Mouse (Mus musculus): ENCODE data around the gene Inpp1.
A peak's percentile ranks its signal among the peaks of the same experiment; 100 is the strongest.
"Not testable (repeated sequence)": the region's sequence is repeated elsewhere in the genome, so short reads cannot be mapped to it uniquely, and the experiment has no call there.

Gene Inpp1

DNA sequence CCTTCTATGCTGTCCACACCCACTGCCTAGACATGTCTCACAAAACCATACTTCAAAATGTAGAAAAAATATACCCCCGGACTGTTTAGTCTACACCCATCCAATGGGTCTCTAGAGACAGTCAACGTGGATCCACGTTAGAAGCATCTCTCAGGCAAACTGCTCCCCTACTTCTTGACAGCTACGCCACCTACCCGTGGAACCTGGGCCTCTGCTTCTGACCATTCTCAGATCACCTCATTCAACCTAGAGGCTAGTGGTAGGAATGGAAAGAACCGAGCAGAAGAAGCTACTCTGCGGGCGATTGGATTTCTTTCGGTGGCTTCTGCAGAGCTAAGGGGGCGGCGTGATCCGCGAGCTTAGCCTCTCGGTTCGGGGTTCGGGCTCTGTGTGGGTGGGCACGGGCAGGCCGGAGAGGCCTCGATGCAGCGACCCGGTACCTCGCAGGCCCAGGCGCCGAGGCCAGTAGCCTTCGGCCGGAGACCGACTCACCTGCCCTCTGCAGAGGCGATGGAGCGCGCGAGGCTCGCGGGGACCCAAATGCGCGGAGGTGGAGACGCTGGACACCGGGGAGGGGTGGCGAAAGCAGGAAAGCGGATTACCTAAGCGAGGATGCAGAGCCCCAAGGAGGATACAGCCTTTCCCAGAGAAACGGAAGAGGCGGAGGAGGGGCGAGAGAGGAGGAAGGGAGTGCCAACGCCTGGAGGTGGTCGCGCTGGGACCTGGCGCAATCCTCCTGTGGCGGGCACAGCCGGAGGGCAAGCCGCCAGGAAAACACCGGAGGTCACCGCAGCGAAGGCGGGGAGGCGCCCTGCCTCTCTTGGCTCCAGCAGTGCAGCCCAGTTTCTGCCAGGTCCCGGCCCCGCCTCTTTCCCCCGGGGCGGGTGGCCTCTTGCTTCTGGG, at the start of gene Inpp1:
Inpp1 (minus strand) TSS at position 779 of the 903 bp plus-strand sequence.
- peak; percentile 58 for DNase-seq (ENCODE audit: low read depth)

DNA sequence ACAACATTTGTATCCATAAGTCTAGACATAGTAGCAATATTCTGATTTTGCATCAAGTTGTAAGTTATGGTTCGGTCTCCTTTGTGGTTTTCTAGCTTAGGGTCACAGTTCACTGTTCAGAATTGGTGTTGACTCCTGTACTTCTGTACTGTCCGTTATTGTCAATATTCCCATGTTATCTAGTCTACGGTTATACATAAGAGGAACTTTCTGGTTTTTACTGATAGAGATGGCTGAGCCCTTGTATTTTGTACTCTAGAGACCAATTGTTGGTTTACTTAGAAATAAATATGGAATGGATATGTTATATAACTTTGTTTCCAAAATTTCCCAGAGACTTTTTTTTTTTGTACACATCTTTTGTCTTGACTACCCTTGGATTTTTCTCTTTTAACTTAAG, 48.5 kb upstream of the Inpp1 start:
- no peak for DNase-seq (ENCODE audit: low read depth)

DNA sequence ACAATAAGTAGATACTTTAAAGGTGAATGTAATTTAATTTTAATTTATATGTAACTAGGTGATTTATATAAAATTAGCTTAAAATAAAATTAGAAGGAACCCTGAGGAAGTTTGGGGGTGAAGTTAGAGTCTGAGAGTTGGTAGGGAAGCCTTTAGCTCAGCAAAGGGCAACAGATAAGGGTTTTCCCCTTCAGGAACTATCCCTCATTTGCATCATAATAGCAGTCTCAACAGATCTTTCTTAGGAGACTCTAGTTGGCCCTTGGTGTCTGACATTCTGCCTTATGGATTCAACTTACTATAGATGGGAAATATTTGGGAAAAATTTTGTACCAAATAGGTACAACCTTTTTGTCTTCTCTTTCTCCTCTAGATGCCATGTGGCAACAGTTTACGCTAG, 46.7 kb upstream of the Inpp1 start:
- no peak for DNase-seq (ENCODE audit: low read depth)

DNA sequence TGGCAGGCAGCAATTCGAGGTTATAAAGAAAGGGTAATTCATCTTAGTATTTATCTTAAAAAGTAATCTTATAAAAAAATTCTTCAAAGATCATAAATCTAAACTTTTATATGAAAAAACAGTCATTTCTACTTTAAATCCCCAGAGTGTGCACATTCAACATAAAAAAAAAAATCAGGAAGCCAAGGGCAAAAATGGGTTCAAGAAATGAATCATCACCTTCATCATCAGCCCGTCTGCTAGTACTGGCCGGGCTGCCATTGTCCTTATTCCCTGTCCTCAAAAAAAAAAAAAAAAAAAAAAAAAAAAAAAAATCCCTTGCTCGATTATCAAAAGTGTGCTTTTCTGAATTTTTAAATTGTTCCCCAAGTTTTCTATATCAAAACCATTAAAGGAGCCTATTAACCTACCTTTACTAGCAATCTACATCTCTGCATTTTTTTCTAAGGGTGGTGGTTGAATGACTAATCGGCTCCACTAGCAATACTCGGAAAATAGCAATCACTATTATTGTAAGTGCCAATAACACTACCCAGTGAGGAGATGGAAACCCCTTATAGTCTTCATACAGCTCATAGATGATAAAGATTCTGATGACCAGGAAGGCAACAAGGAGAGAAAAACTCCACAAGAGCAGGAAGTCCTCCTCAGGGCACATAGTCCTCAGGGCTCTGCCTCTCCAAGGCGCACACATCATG, 38.6 kb upstream of the Inpp1 start:
- DNase-seq (ENCODE audit: low read depth) = no peak

DNA sequence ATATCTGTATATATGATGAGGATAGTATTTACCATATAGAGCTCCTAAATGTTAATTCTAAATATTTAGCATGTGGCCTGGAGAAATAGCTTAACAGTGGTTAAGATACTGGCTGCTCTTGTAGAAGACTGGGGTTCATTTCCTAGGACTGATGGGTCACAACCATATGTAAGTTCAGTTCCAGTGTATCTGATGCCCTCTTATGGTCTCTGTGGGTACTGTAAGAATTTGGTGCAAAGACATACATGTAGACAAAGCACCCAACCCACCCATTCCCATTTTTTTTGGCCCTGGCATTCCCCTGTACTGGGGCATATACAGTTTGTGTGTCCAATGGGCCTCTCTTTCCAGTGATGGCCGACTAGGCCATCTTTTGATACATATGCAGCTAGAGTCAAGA, 36.5 kb upstream of the Inpp1 start:
- not testable (repeated sequence) for DNase-seq (ENCODE audit: low read depth)

DNA sequence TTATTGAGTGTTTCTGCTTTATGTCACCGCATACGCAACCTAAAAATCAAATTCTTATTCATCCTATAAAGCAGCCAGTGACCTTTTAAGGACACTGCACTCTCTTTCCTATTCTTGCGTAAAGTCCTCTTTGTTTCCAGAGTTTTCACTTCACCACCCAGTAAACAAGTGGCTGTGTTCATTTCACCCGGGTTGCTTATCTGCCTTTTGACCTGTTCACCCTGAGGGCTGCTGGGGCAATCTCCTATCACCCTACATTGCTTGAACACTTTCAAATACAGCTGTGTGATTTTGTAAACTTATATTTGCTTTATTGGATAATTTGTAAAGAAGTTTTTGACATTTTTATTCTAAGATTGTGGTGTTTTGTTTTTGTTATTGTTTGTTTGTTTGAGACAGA, 31.9 kb upstream of the Inpp1 start:
- DNase-seq (ENCODE audit: low read depth) = no peak

DNA sequence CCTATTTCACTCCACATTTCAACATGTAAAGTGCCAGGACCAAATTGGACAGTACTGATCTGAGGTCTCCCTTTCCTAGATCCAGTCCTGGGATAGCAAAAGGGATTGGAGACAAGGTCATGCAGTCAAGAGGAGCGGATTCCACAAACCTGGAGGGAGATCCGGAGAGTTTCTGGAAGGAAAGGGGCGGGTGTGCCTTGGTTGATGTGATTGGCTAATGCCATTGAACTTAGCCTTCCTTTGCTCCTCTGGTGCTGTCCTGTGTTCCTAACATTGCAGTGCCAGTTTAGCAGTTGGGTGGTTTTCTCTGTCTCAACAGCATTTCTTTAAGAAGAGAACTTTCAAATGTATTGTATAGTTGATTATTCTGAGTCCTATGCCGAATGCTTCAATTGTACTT, 29.1 kb upstream of the Inpp1 start:
- DNase-seq (ENCODE audit: low read depth) = no peak

DNA sequence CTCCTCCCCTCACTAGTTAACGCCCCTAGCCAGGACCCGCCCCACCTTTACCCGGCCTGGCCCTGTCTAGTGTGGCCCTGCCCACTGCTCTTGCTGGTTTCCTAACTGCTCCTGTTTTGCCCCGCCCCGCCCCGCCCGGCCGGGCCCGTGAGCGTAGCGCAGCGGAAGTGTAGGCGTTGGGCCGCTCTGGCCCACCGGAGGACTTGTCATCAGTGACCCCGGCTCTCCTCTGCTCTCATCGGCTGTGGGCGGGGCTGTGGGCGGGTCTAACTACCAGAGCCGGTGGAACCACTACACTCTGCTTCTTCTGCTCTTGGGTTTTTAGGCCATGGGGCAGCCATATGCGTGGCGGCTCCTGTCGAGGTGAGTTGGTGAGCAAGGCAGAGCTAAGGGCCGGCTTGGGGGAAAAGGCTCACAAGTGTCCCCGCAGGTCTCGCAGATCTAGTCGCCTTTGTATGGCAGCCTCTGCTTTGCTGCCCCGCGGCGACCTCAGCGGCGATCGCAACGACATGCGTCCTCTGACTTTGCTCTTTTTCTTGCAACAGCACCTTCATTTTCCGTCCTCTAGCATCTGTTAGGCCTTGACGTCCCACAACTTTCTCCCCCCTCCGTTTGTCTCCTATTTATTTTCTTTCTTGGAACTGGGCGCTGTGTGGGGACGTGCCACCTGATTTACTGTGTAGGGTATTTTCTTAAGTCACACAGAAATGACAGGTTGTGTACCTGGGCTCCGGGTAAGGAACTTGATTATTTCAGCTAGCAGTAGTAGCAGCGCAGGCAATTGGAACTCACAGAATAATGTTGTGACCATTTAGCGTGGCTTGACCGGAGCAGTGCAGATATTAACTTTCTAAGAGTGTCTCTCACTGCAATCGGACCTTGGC, 27.5 kb upstream of the Inpp1 start, which contains the start of gene Hibch:
Hibch (plus strand) TSS at position 148 of the 884 bp plus-strand sequence.
- peak; percentile 95 for DNase-seq (ENCODE audit: low read depth)

DNA sequence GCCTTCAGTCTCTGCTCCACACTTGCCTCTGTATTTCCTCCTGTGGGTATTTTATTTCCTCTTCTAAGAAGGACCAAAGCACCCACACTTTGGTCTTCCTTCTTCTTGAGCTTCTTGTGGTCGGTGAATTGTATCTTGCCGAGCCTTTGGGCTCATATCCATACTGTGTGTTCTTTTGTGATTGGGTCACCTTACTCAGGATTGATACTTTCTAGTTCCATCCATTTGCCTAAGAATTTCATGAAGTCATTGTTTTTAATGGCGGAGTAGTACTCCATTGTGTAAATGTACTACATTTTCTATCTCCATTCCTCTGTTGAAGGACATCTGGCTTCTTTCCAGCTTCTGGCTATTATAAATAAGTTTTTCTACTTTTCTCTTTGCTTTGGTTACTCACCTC, 26.9 kb upstream of the Inpp1 start:
- no peak for DNase-seq (ENCODE audit: low read depth)

DNA sequence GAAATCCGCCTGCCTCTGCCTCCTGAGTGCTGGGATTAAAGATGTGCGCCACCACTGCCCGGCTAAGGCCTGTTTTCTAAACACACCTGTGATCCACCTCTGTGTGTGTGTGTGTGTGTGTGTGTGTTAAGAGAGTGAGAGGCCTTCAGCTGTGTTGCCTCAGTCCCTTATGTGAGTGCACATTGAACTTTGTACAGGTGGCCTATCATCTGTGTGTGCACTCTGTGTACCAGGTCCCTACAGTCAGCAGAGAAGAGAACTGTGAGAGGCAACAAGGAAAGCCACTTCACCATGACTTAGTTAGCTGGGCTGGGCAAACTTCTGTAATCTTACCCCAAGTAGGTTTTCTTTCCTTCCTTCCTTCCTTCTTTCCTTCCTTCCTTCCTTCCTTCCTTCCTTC, 21.6 kb upstream of the Inpp1 start:
- DNase-seq (ENCODE audit: low read depth) = no peak

DNA sequence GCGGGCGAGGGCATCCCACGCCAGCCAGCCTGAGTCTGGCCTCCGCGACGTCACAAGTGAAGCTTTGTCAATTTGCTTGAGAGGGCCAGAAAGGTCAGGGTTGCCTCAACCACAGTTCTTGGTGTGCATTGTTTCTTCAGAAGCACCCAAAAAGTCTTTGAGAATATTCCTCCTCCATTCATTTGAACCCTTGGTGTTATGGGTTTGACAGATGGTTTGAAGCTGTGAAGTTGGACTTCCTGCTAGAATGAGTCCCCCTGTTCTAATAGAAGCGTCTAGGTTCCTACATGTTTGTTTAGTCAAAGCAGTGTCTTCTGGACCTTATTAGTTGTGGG, 292 bp upstream of the Inpp1 start:
- DNase-seq (ENCODE audit: low read depth) = no peak

DNA sequence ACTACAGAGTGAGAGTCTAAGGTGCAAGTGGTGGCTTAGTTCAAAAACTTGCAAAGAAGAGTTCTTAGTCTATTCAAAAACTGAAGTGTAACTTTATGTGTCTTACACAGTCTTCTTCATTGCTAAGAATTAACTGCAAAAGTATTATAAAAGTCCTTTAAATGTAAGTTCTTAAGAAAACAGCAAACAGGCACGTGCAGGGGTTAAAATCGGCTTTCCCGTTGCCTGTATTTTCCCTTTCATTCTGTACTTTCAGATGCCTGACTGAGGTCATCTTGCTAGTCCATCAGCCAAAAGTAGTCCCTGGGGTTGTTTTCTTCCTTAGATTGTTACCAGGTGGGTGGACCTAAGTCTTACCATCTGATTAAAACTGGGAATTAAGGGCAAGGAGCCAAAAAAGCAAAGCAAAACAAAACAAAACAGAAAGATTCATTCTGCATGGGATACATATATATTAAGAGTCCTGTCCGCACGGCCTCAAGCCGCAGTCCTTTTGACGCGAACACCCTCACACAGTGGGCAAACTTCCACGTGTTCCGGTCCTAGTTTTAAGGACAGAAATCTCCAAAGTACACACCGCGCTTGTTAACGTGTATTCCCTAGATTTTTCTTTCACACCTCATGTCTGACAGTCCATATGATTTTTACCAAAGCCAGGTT, 1.1 kb downstream of the Inpp1 start:
- no peak for DNase-seq (ENCODE audit: low read depth)

DNA sequence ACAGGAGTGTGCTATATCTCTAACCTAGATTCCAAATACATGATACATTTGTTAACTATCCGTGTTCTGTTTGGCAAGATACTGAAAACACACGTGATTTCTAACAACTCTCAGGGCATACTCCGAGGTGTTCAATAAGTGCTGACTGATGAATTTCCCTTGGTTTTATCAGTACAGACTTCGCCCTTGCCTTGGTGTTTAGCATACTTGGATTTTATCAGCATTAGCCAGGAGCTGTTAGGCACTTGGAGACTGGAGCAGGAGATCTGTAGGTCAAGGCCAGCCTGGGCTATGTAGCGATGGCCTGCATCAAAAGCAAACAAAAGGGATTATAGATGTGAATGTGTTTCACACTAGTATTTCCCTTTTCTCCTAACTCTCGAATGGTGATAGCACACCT, 9.0 kb downstream of the Inpp1 start:
- DNase-seq (ENCODE audit: low read depth) = no peak

DNA sequence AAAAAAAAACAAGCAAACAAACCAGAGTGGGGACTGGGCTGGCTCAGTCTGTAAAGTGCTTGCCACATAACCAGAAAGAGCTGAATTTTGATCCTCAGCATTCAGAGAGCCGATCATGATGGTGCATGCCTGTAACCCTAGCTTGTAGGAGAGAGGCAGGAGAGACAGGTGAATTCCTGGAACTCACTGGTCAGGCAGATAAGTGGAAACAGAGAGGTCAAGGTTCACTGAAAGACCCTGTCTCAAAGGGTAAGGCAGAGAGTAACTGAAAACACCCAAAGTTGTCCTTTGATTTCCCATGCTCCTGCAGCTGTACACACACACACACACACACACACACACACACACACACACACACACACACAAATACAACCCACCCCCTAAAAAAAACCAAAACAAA, 12.4 kb downstream of the Inpp1 start:
- DNase-seq (ENCODE audit: low read depth) = no peak

DNA sequence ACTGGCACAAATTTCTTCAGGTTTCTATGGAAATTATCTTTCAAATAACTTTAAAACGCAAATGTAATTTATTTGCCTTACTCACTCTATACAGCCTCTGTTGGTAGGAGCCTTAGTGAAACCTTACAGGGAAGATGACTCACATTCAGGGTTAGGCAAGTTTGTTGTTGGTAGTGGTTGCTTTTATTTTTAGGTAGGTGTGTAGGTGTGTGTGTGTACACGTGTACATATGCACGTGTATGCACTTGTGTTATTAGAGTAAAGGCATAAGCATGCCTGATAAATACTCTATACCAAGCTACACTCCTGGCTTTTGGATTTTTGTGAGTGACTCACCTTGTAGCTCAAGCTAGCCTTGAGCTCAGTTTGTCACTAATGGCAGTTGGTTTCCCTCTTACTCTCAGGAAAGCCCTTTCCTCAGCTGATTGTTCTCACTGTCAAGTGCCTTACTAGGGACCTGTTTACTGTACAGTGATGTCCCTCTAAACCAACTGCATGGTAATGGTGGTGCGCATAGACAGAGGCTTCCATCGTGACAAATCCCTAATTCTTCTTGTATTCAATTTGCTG, 15.0 kb downstream of the Inpp1 start:
- DNase-seq (ENCODE audit: low read depth) = no peak

DNA sequence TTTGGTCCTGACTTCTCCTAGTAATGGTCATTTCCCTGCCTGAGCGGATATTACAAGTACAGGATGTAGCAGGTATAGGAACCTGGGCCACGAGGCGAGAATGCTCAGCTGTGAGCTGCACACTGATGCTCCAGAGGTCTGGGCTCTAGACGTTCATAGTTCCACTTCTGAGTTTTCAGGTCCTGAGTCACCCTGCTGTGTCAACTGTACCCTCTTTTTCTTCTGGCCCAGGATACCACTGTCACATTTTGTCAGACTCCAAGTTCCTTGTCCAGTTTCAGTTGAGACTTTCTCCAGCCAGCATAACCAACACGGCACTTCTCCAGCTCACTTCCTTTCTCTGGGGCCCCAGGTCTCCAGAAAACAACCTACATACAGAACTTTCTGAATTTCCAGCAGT, 15.8 kb downstream of the Inpp1 start:
- DNase-seq (ENCODE audit: low read depth) = no peak

DNA sequence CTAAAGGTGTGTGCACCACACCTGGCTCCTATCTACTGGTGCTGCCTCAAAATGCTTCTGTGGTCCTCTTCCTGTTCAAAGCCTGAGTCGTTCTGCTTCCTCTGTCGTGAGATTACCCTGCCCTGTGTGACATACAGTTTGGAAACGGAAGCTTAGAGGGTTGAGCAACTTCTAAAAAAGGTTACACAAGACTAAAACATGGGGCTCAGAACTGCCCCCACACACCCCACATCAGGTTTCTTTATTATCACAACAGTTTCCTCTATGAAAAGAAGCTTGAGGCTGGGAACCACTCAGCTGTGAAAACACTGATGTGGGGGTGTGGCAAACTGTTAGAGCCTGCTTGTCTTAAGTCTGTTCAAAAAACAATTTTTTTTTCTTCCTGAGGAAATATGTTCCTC, 17.1 kb downstream of the Inpp1 start:
- no peak for DNase-seq (ENCODE audit: low read depth)

DNA sequence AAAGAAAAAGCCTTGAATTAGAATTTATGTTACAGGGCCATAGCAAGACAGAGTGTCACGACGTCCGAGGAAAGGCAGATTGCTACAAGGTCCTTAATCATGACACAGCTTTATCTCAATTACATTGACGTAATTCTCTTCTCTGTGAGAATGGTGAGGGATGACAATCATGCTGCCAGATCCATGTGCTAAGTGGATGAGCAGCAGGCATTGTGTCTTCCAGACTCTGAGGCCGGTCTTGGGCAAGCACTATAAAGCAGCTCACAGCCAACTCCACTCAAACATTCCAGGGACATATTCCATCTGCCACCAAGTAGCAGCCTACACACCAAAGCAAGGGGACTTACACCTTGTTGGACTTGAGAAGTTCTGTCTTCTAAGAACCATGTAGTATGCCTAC, 17.7 kb downstream of the Inpp1 start:
- DNase-seq (ENCODE audit: low read depth) = no peak

DNA sequence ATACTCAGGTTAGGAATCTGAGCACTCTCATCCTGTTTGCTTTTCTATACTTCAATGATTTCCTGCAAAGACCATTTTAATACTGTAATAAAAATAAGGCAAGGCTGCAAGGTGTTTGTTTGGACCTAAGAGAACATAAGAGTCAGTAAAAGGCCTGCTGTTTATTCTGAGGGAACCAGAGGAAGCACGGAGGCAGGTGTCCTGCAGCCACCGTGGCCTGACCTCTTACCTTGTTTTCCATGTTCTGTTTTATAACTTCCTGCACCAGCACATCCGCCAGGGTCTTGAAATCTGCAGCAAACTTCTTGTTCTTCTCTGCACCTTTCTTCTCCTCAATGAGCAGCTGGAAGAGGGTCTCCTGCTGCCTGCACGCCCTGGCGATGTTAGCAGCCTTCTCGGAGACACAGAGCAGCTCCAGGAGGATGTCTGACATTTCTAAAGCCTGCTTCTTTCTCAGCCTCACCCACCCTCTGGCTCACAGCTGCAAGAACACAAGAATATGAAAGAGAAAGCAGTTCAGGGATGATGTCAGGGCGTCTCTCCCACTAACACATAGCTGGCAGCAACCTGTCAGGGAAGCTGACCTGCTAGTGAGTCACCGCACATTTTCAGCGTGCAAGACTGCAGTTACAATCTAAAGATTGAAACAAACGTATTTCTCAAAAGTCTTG, 18.3 kb downstream of the Inpp1 start:
- DNase-seq (ENCODE audit: low read depth) = no peak

DNA sequence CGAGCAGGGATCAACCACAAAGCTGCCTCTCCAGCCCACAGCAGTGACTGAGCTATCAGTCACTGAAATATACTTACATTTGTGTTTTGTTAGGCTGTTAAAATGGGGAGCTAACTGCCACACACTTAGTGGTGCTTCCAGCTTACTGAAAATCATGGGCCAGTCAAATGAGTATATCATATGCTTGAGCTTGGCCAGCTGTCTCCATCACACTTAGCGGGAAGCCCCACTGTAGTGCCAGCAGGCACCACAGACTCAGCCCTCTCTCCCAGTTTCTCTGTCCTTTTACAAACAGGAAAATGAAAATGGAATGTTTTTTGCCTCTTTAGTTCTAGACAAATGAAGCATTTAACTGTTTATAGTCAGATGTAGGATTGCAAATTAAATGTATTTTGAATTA, 21.6 kb downstream of the Inpp1 start:
- no peak for DNase-seq (ENCODE audit: low read depth)

DNA sequence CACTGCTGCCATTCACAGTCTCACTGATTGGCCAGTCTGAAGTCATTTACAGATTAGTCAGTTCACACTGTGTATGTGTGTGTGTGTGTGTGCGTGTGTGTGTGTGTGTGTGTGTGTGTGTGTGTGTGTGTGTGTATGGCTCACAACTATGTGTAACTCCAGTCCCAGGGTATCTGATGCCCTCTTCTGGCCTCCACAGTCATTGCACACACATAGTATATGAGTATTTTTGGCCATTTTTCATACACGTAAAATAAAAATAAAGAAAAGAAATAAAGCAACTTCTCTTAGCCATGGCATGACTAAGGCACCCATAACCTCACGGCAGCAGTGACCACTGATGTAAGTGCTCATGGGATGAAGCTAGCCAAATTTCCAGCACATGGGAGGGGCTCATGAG, 23.8 kb downstream of the Inpp1 start:
- DNase-seq (ENCODE audit: low read depth) = no peak

Data from fibroblast of lung, adult 2 months (primary cell).